Mouse (Mus musculus) myocyte (in vitro differentiated cells): ENCODE data around the gene Fhit.

Experiments used
- MYOD1 ChIP-seq, 3 experiments: IDR thresholded peaks; one replicate each; pipeline ENCODE4 v1.6.1; 2011; ENCODE audit warnings: control low read depth in 2 of 3, low read depth in 2 of 3, mild to moderate bottlenecking in 2 of 3, moderate library complexity in 1 of 3; ENCODE audit not compliant: insufficient read length in 2 of 3, control insufficient read depth in 1 of 3
- POLR2A ChIP-seq: IDR thresholded peaks from one replicate; pipeline ENCODE4 v1.6.1; 2011; ENCODE audit warnings: low read depth, mild to moderate bottlenecking, control low read depth, moderate library complexity; ENCODE audit not compliant: insufficient read length
- POLR2AphosphoS2 ChIP-seq: IDR thresholded peaks from one replicate; pipeline ENCODE4 v1.6.1; 2011; ENCODE audit warnings: low read depth, control low read depth; ENCODE audit not compliant: insufficient read length
- SRF ChIP-seq: IDR thresholded peaks from one replicate; pipeline ENCODE4 v1.6.1; 2011; ENCODE audit warnings: low read depth; ENCODE audit not compliant: control insufficient read depth, insufficient read length

DNA sequence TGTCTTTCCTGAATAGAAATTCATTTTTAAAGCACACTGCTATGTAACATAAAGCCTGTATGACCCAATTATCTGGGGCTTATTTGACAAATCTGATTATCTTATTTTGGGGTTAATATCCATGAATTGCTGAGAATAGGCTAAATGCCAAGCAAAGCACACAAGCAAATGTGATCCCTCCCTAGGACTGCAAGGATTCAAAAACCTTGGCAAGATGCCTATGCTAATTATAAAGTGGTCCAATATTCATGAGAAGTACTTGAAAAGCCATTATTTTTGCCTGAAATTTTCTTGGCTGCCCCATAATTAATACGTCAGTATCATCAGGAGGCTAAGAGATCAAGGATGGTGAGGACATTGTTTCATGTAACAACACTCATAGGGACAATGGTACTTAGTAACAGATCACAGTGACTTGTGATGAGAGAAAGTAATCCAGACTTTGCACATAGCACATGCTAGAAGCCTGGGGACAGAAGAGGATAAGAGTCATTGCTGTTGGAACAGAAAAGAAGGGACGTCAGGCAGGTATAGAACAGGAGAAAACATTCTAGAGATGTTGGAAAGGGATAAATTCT is 366.2 kb downstream of the Fhit start:
- TF ChIP-seq POLR2AphosphoS2 = no peak
- no peak for TF ChIP-seq POLR2A
- TF ChIP-seq MYOD1 (IDR thresholded peaks at IDR 0.05; ENCODE audit: control insufficient read depth in 1 of 3, insufficient read length in 2 of 3, low read depth in 2 of 3) = no peak
- TF ChIP-seq SRF = no peak
